Comparison of ENCODE assay signal across 8 mouse cellular contexts in genomic region chr8:46471926-46472485, GRCm38 (mm10). TPM values are rescaled to one million over a fixed set of nuclear protein-coding genes. Genes with fewer than 3 reads are reported as not detected.
DNase-seq lines count a peak whose midpoint lies in the region; ATAC-seq and TF ChIP-seq lines count a peak whose summit lies in the region.

No protein-coding gene starts in this region.

- peak overlapping the region; percentile 86 for H3K9ac ChIP-seq in liver, embryonic 11.5 days (ENCODE audit: low read depth, low read length)
- peak overlapping the region; percentile 90 for H3K9ac ChIP-seq in stomach, postnatal 0 days (ENCODE audit: low read length)

- no peak for TF ChIP-seq POLR2A in testis, adult 2 months (IDR thresholded peaks at IDR 0.05; ENCODE audit: control insufficient read depth, low read depth, low read length)

- H3K4me2 ChIP-seq in liver, embryonic 11.5 days: peak overlapping the region; percentile 89
- peak overlapping the region; percentile 95 for H3K4me2 ChIP-seq in stomach, postnatal 0 days (replicated peaks; ENCODE audit: low read depth)

- TF ChIP-seq CTCF in testis, adult 2 months (IDR thresholded peaks at IDR 0.05; ENCODE audit: control insufficient read depth, insufficient read depth, insufficient replicate concordance, low read depth, low read length): no peak
- no peak for TF ChIP-seq CTCF in stomach, postnatal 0 days (IDR thresholded peaks at IDR 0.05; ENCODE audit: low read depth)

- 0 out of 2 replicates have a peak, but pooled peaks have one; percentile 5 for ATAC-seq in frontal cortex, adult (ENCODE audit: low TSS enrichment)
- ATAC-seq in liver, embryonic 11.5 days (replicated peaks; ENCODE audit: low FRiP score): no peak
- no peak for ATAC-seq in stomach, postnatal 0 days (ENCODE audit: low FRiP score, low TSS enrichment)

- peak overlapping the region; percentile 90 for H3K4me3 ChIP-seq in testis, adult 2 months (ENCODE audit: control insufficient read depth, low read depth, low read length)
- H3K4me3 ChIP-seq in liver, embryonic 11.5 days (ENCODE audit: low read depth, low read length): peak overlapping the region; percentile 85
- peak overlapping the region; percentile 84 for H3K4me3 ChIP-seq in stomach, postnatal 0 days (ENCODE audit: low read depth, low read length)

- TF ChIP-seq EP300 in stomach, postnatal 0 days (optimal IDR thresholded peaks at IDR 0.05): no peak

- WGBS in liver, embryonic 11.5 days: 43% methylated on average over 9 of the region's 9 CpGs
- 26% methylated on average over 9 of the region's 9 CpGs for WGBS in stomach, postnatal 0 days

- peak overlapping the region; percentile 26; the same call in 1 of the 2 replicates for H3K27ac ChIP-seq in testis, adult 2 months (ENCODE audit: control insufficient read depth, insufficient read depth, low read depth, low read length)
- H3K27ac ChIP-seq in liver, embryonic 11.5 days (ENCODE audit: low read depth, low read length): no peak overlapping the region
- H3K27ac ChIP-seq in stomach, postnatal 0 days (replicated peaks): no peak overlapping the region

- peaks cover 3% of the 10 kb centered on the region; the same call in 1 of the 2 replicates for H3K4me1 ChIP-seq in testis, adult 2 months (ENCODE audit: control insufficient read depth, insufficient read depth, low read length)
- H3K4me1 ChIP-seq in liver, embryonic 11.5 days (replicated peaks; ENCODE audit: control insufficient read depth, insufficient read depth, low read length): peaks cover 18% of the 10 kb centered on the region
- H3K4me1 ChIP-seq in stomach, postnatal 0 days (replicated peaks; ENCODE audit: control insufficient read depth, insufficient read depth): peaks cover 2% of the 10 kb centered on the region; the same call in 1 of the 2 replicates

- no peaks in the 10 kb centered on the region for H3K36me3 ChIP-seq in testis, adult 2 months (ENCODE audit: control insufficient read depth, insufficient read depth, low read length)
- 0 out of 2 replicates have a peak, but pooled peaks cover 3% of the 10 kb centered on the region for H3K36me3 ChIP-seq in liver, embryonic 11.5 days (ENCODE audit: control insufficient read depth, insufficient read depth, low read length)
- no peaks in the 10 kb centered on the region for H3K36me3 ChIP-seq in stomach, postnatal 0 days (ENCODE audit: control insufficient read depth, insufficient read depth, low read length)

- no peaks in the 10 kb centered on the region for H3K27me3 ChIP-seq in testis, adult 2 months (ENCODE audit: control insufficient read depth, insufficient read depth, low read length)
- H3K27me3 ChIP-seq in liver, embryonic 11.5 days (replicated peaks; ENCODE audit: control insufficient read depth, insufficient read depth, low read length): no peaks in the 10 kb centered on the region
- H3K27me3 ChIP-seq in stomach, postnatal 0 days (ENCODE audit: control insufficient read depth, insufficient read depth, low read length): no peaks in the 10 kb centered on the region

- DNase-seq in frontal cortex, postnatal 25 days (ENCODE audit: low spot score in 2 of 2): no peak
- no peak for DNase-seq in testis, postnatal 10 days (ENCODE audit: low spot score)
- DNase-seq in liver, embryonic 11.5 days (ENCODE audit: low spot score): no peak
- DNase-seq in stomach, postnatal 0 days (ENCODE audit: low spot score): no peak
- no peak for DNase-seq in thymus, postnatal 25 days
- no peak for DNase-seq in thymus, postnatal 4 days

- no peaks in the 10 kb centered on the region for H3K9me3 ChIP-seq in liver, embryonic 11.5 days (ENCODE audit: control insufficient read depth, low read length)
- no peaks in the 10 kb centered on the region for H3K9me3 ChIP-seq in stomach, postnatal 0 days (ENCODE audit: control insufficient read depth, low read length)

RNA-seq across cellular contexts. Expression of gene Acsl1, which starts 1.2 kb away (rescaled TPM):
- 728 and 743 TPM in 2 replicates for polyA plus RNA-seq in testis, adult 2 months (2012; rRNA removed)
- polyA plus RNA-seq in liver, embryonic 11.5 days (2014; fragmentation: Nextera tagmentation; extraction: Ambion mirVana): 47.3 and 50.7 TPM in 2 replicates
- 47.4 and 47.5 TPM in 2 replicates for polyA plus RNA-seq in stomach, postnatal 0 days (2015; fragmentation: Nextera tagmentation; extraction: Ambion mirVana)

Comparison
In these comparisons a context has a peak if more than half of its experiments do, and no peak if none do; other contexts are left out.
1. RNA of gene Acsl1, which starts 1.2 kb away (polyA plus RNA-seq): 728 to 743 TPM in testis, adult 2 months; 47.4 to 47.5 TPM in stomach, postnatal 0 days and 47.3 to 50.7 TPM in liver, embryonic 11.5 days; every median in the first group is over 10 times any median in the second.
2. Peak in every context shown above with its lines, with median percentiles within 50 percentile points of each other: H3K4me3 ChIP-seq.